Mouse (Mus musculus) kidney, adult 10 weeks (tissue): Measurements from ENCODE around the gene Krtap12-1. TPM values are rescaled to one million over a fixed set of nuclear protein-coding genes. Genes with fewer than 3 reads are reported as not detected.

Experiments used
- polyA plus RNA-seq: library from polyadenylated mRNA; stranded (reverse); fragments of 350-450 nt; fragmentation: Illumina TruSeq; extraction: RNeasy Lipid Tissue Mini Kit (QIAGEN cat#74804); gene quantifications from one replicate; pipeline ENCODE4 v1.2.3, GENCODE M21; 2014; ENCODE audit warnings: low read depth, low replicate concordance

Krtap12-1 gene
- polyA plus RNA-seq, result not detected

GRCm38 (mm10) chr10:77720299-77720698 is at the start of gene Krtap12-1:
Krtap12-1 (plus strand) TSS chr10:77720599.

GRCm38 (mm10) chr10:77685895-77686664 is 34.3 kb upstream of the Krtap12-1 start, which contains the start of gene Tspear:
Tspear (plus strand) TSS chr10:77686569.

GRCm38 (mm10) chr10:77690356-77690807 is 30.0 kb upstream of the Krtap12-1 start, which contains the start of gene Gm19402:
Gm19402 (minus strand) TSS chr10:77690757.

GRCm38 (mm10) chr10:77697133-77697532 is 23.3 kb upstream of the Krtap12-1 start, which contains the start of gene Gm9508:
Gm9508 (minus strand) TSS chr10:77697233.

GRCm38 (mm10) chr10:77706326-77706725 is 14.1 kb upstream of the Krtap12-1 start, which contains the start of gene Gm10272:
Gm10272 (plus strand) TSS chr10:77706626.

GRCm38 (mm10) chr10:77711157-77711556 is 9.2 kb upstream of the Krtap12-1 start, which contains the start of gene Gm10024:
Gm10024 (plus strand) TSS chr10:77711457.

GRCm38 (mm10) chr10:77715507-77715906 is 4.9 kb upstream of the Krtap12-1 start, which contains the start of gene Gm10142:
Gm10142 (plus strand) TSS chr10:77715807.

GRCm38 (mm10) chr10:77726186-77726585 is 5.8 kb downstream of the Krtap12-1 start, which contains the start of gene Gm10100:
Gm10100 (plus strand) TSS chr10:77726486.

GRCm38 (mm10) chr10:77741924-77742688 is 21.7 kb downstream of the Krtap12-1 start, which contains the start of gene Gm18596:
Gm18596 (minus strand) TSS chr10:77742638.

GRCm38 (mm10) chr10:77751254-77751653 is 30.9 kb downstream of the Krtap12-1 start, which contains the start of gene Gm9736:
Gm9736 (minus strand) TSS chr10:77751354.

GRCm38 (mm10) chr10:77759582-77759981 is 39.2 kb downstream of the Krtap12-1 start, which contains the start of gene Gm3233:
Gm3233 (minus strand) TSS chr10:77759682.

Other genes starting within 250 kb of the Krtap12-1 start
- 1.1 TPM for gene Fam207a, start 204.8 kb upstream of the Krtap12-1 start, polyA plus RNA-seq
- 0.28 TPM for gene Itgb2, start 190.3 kb upstream of the Krtap12-1 start, polyA plus RNA-seq
- 229 TPM for gene Pttg1ip, start 138.9 kb upstream of the Krtap12-1 start, polyA plus RNA-seq
- gene Sumo3, start 114.5 kb upstream of the Krtap12-1 start, polyA plus RNA-seq, result 77.9 TPM
- gene Gm49325, start 114.4 kb upstream of the Krtap12-1 start, polyA plus RNA-seq, result not detected
- gene Ube2g2, start 98.3 kb upstream of the Krtap12-1 start, polyA plus RNA-seq, result 6.5 TPM
- not detected for gene Tspear, start 34.0 kb upstream of the Krtap12-1 start, polyA plus RNA-seq
- not detected for gene Gm19402, start 29.8 kb upstream of the Krtap12-1 start, polyA plus RNA-seq
- not detected for gene Gm9508, start 23.4 kb upstream of the Krtap12-1 start, polyA plus RNA-seq
- not detected for gene Gm10272, start 14.0 kb upstream of the Krtap12-1 start, polyA plus RNA-seq
- gene Gm10024, start 9.1 kb upstream of the Krtap12-1 start, polyA plus RNA-seq, result not detected
- not detected for gene Gm10142, start 4.8 kb upstream of the Krtap12-1 start, polyA plus RNA-seq
- gene Gm10100, start 5.9 kb downstream of the Krtap12-1 start, polyA plus RNA-seq, result not detected
- gene Gm18596, start 22.0 kb downstream of the Krtap12-1 start, polyA plus RNA-seq, result not detected
- not detected for gene Gm9736, start 30.8 kb downstream of the Krtap12-1 start, polyA plus RNA-seq
- gene Gm3233, start 39.1 kb downstream of the Krtap12-1 start, polyA plus RNA-seq, result not detected
- gene Gm3238, start 50.7 kb downstream of the Krtap12-1 start, polyA plus RNA-seq, result not detected
- not detected for gene Gm7138, start 56.3 kb downstream of the Krtap12-1 start, polyA plus RNA-seq
- not detected for gene Gm3250, start 61.9 kb downstream of the Krtap12-1 start, polyA plus RNA-seq
- not detected for gene Gm7137, start 67.6 kb downstream of the Krtap12-1 start, polyA plus RNA-seq
- gene Gm9639, start 74.5 kb downstream of the Krtap12-1 start, polyA plus RNA-seq, result not detected
- gene Gm19668, start 78.5 kb downstream of the Krtap12-1 start, polyA plus RNA-seq, result not detected
- gene Gm9507, start 91.2 kb downstream of the Krtap12-1 start, polyA plus RNA-seq, result not detected
- gene Gm2696, start 94.1 kb downstream of the Krtap12-1 start, polyA plus RNA-seq, result not detected
- gene Krtap10-4, start 106.5 kb downstream of the Krtap12-1 start, polyA plus RNA-seq, result not detected
- gene Krtap10-10, start 115.3 kb downstream of the Krtap12-1 start, polyA plus RNA-seq, result not detected
- gene Gm36176, start 126.2 kb downstream of the Krtap12-1 start, polyA plus RNA-seq, result not detected
- gene Gm10318, start 132.3 kb downstream of the Krtap12-1 start, polyA plus RNA-seq, result not detected
- not detected for gene Gm3285, start 141.4 kb downstream of the Krtap12-1 start, polyA plus RNA-seq
- 2.5 TPM for gene Lrrc3, start 181.9 kb downstream of the Krtap12-1 start, polyA plus RNA-seq
- gene Trpm2, start 250.0 kb downstream of the Krtap12-1 start, polyA plus RNA-seq, result not detected